Mouse (Mus musculus): ENCODE measurements around the gene Tmem52. TPM values are rescaled to one million over a fixed set of nuclear protein-coding genes. Genes with fewer than 3 reads are reported as not detected.
"Not testable (repeated sequence)": the region's sequence is repeated elsewhere in the genome, so short reads cannot be mapped to it uniquely, and the experiment has no call there.

Tmem52 gene
- polyA plus RNA-seq (2015; fragmentation: Nextera tagmentation; extraction: Ambion mirVana) = not detected in 2 replicates

DNA sequence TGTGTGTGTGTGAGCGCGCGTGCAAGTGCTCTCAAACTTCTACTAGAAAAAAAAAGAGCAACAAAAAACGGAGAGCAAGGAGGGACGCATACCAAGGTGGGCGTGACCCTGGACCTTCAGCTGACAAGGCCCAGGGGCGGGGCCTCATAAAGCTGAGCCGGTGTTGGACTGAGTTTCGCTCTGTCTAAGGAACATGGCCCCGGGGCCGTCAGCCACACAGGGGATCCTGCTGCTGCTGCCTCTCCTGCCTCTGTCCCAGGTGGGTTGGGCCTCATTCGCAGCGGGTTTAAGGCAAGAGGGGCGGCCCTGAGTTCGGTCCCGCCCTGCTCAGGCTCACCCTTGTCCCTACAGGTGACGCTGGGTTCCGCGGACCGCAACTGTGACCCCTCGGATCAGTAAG is at the start of gene Tmem52:
Gene Tmem52 (plus strand): TSS at position 163 of the 400 bp plus-strand sequence.
- Histone ChIP-seq H3K27me3 (replicated peaks; ENCODE audit: control insufficient read depth, insufficient read depth, low read length) (0 out of 2 replicates have a peak, but pooled peaks cover 2% of the 10 kb centered on the region), H3K4me2 (ENCODE audit: low read length) (peak within 1 kb of the TSS; percentile 27), H3K36me3 (ENCODE audit: control insufficient read depth, insufficient read depth) (no peaks in the 10 kb centered on the region), H3K4me1 (replicated peaks; ENCODE audit: control insufficient read depth, insufficient read depth, low read length) (peaks cover 3% of the 10 kb centered on the region; the same call in 1 of the 2 replicates), H3K4me3 (replicated peaks; ENCODE audit: low read length) (no peak within 1 kb of the TSS), H3K9me3 (ENCODE audit: control insufficient read depth, low read length) (no peaks in the 10 kb centered on the region), H3K9ac (replicated peaks; ENCODE audit: low read depth, low read length) (no peak within 1 kb of the TSS; the same call in 1 of the 2 replicates), H3K27ac (ENCODE audit: low read length) (no peak within 1 kb of the TSS)
- no peak for ATAC-seq
- 9% methylated on average over 21 of the region's 21 CpGs for WGBS

DNA sequence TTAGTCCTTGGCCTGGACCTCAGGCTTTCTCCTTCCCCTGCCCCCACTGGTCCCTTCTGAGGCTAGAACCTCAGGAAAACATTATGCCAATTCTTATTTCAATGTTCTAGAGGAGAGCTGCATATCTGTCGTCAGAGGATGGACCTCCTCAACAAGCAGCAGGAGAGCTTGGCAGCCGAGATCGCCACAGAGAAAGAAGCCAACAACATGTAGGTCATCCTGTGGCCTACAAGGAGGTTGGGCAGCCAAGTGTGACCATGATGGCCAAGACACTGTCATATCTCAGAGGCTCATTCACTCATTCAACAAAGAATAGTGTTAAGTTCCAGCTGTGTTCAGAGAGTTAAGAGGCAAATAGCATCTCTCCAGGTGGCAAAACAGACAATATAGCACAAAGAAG is 48.8 kb upstream of the Tmem52 start:
- Histone ChIP-seq H3K9ac (replicated peaks; ENCODE audit: low read depth, low read length) (no peak overlapping the region), H3K9me3 (ENCODE audit: control insufficient read depth, low read length) (no peaks in the 10 kb centered on the region), H3K27me3 (replicated peaks; ENCODE audit: control insufficient read depth, insufficient read depth, low read length) (no peaks in the 10 kb centered on the region), H3K4me2 (ENCODE audit: low read length) (no peak overlapping the region), H3K4me1 (replicated peaks; ENCODE audit: control insufficient read depth, insufficient read depth, low read length) (no peaks in the 10 kb centered on the region), H3K27ac (ENCODE audit: low read length) (no peak overlapping the region), H3K36me3 (ENCODE audit: control insufficient read depth, insufficient read depth) (no peaks in the 10 kb centered on the region), H3K4me3 (replicated peaks; ENCODE audit: low read length) (no peak overlapping the region)
- 88% methylated on average over 3 of the region's 3 CpGs for WGBS
- no peak for ATAC-seq

DNA sequence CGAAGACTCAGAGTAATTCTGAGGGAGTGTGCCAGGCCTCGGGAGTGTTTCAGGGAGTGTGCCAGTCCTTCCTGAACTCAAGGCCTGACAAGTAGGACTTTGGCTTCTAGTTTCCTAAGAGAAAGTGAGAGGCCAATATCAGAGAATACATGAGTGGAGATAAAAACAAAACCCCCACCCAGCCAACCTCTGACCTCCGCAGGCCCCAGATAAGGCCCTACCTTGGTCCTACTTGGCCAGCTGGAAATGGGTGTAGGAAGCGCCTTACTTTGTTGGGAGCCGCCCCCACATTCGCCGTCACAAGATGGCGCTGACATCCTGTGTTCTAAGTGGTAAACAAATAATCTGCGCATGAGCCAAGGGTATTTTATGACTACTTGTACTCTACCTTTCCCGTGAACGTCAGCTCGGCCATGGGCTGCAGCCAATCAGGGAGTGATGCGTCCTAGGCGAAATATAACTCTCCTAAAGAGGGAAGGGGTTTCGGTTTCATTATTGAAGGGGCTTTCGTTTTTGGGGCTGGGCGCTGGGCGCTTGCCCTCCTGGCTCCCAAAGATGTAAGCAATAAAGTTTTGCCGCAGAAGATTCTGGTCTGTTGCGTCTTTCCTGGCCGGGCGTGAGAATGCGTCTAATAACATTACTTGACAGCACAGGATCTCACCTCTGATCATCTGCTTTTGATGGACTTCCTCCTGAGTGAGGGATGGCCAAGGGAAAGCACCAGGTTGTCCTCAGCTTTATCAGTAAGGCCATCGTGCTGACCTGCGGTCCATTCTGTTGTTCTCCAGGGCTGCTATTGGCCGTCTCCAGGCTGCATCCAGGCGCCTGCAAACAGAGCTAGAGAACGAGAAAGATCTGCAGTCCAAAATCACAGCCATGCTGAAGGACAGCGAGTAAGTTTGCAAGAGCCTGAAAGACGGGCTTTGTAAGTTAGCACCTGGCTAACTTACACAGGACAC is 47.2 kb upstream of the Tmem52 start:
- H3K27me3 ChIP-seq (replicated peaks; ENCODE audit: control insufficient read depth, insufficient read depth, low read length); H3K9ac ChIP-seq (replicated peaks; ENCODE audit: low read depth, low read length); ATAC-seq; H3K4me2 ChIP-seq (ENCODE audit: low read length); H3K27ac ChIP-seq (ENCODE audit: low read length); H3K36me3 ChIP-seq (ENCODE audit: control insufficient read depth, insufficient read depth); H3K4me1 ChIP-seq (replicated peaks; ENCODE audit: control insufficient read depth, insufficient read depth, low read length); H3K4me3 ChIP-seq (replicated peaks; ENCODE audit: low read length); H3K9me3 ChIP-seq (ENCODE audit: control insufficient read depth, low read length): not testable (repeated sequence)
- WGBS = 88% methylated on average over 21 of the region's 30 CpGs

DNA sequence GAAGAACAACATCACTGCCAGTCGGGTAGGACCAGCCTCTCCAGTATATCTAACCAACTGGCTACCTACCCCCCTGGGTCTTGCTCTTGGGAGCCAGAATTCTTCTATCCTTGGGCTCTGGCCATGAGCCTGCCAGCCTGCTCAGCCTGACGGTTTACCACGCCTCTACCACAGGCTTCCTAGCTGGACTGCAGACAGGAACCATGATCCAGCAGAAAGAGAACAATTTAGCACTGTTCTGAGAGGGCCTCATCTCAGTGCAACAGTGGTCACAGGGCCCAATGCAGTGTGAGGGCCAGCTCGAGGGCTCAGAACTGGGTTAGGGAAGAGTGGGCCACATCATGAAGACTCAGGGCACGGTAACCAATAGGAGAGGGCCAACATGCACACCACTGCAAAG is 44.9 kb upstream of the Tmem52 start:
- no peak for ATAC-seq
- Histone ChIP-seq H3K9me3 (ENCODE audit: control insufficient read depth, low read length) (no peaks in the 10 kb centered on the region), H3K9ac (replicated peaks; ENCODE audit: low read depth, low read length) (no peak overlapping the region), H3K27ac (ENCODE audit: low read length) (no peak overlapping the region), H3K4me3 (replicated peaks; ENCODE audit: low read length) (no peak overlapping the region), H3K27me3 (replicated peaks; ENCODE audit: control insufficient read depth, insufficient read depth, low read length) (no peaks in the 10 kb centered on the region), H3K4me2 (ENCODE audit: low read length) (no peak overlapping the region), H3K36me3 (ENCODE audit: control insufficient read depth, insufficient read depth) (no peaks in the 10 kb centered on the region), H3K4me1 (replicated peaks; ENCODE audit: control insufficient read depth, insufficient read depth, low read length) (no peaks in the 10 kb centered on the region)
- WGBS = 87% methylated on average over 5 of the region's 5 CpGs

DNA sequence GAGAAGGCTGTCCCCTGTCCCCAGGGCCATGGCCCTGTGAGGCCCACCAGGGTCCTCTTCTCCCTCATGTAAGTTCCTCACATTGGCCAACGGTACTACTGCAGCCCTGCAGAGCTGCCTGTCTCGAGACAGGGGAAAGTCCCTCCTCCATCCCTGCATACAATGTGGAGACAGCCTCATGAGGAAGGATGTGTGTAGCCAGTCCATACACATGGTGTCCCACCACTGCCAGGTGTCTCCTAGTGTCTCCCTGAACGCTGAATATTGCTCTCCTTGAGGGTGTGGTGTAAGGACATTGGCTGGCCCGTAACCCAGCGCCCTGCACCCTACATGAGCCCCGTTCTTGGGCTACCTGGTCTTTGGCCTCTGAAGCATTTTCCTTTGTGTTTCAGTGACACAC is 42.6 kb upstream of the Tmem52 start:
- Histone ChIP-seq H3K4me1 (replicated peaks; ENCODE audit: control insufficient read depth, insufficient read depth, low read length) (no peaks in the 10 kb centered on the region), H3K36me3 (ENCODE audit: control insufficient read depth, insufficient read depth) (no peaks in the 10 kb centered on the region), H3K9ac (replicated peaks; ENCODE audit: low read depth, low read length) (no peak overlapping the region), H3K27me3 (replicated peaks; ENCODE audit: control insufficient read depth, insufficient read depth, low read length) (no peaks in the 10 kb centered on the region), H3K4me2 (ENCODE audit: low read length) (no peak overlapping the region), H3K27ac (ENCODE audit: low read length) (no peak overlapping the region), H3K4me3 (replicated peaks; ENCODE audit: low read length) (no peak overlapping the region), H3K9me3 (ENCODE audit: control insufficient read depth, low read length) (no peaks in the 10 kb centered on the region)
- no peak for ATAC-seq
- WGBS = 75% methylated on average over 6 of the region's 6 CpGs

DNA sequence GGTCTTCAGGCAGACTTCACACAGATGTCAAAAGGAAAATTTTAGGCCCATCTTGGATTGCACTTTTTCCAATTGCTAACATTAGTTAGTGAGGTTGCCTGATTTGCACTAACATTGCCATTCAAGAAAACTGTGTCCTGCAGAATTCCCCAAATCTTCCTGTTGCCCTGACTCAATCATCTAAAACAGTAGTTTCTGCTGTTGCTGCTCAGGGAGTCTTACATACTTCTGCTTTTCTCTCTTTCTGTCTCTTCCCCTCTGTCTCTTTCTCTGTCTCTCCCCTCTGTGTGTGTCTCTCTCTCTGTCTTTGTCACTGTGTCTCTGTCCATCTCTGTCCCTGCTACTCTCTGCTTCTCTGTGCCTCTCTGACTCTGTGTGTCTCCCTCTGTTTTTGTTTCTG is 40.5 kb upstream of the Tmem52 start:
- Histone ChIP-seq H3K4me2 (ENCODE audit: low read length) (no peak overlapping the region), H3K36me3 (ENCODE audit: control insufficient read depth, insufficient read depth) (no peaks in the 10 kb centered on the region), H3K4me3 (replicated peaks; ENCODE audit: low read length) (no peak overlapping the region), H3K27me3 (replicated peaks; ENCODE audit: control insufficient read depth, insufficient read depth, low read length) (no peaks in the 10 kb centered on the region), H3K4me1 (replicated peaks; ENCODE audit: control insufficient read depth, insufficient read depth, low read length) (no peaks in the 10 kb centered on the region), H3K9ac (replicated peaks; ENCODE audit: low read depth, low read length) (no peak overlapping the region), H3K27ac (ENCODE audit: low read length) (no peak overlapping the region), H3K9me3 (ENCODE audit: control insufficient read depth, low read length) (no peaks in the 10 kb centered on the region)
- no peak for ATAC-seq

DNA sequence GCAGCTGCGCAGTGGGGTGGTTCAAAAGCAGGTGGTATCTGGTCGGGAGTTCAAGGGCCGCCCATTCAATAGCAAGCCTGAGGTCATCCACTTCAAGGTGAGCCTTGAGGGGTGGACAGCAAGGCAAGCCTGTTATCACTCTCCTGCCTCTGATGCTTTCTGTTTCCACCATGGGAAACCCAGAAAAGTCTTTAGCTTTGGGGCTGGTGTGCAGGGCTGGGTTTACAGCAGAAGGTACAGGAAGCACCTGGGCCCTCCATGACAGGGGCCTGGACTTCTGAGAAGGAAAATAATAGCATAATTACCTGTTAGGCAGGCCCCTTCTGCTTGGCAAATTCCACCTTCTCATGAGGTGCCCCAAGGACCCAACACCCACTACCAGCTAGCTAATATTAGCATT is 39.7 kb upstream of the Tmem52 start:
- Histone ChIP-seq H3K36me3 (ENCODE audit: control insufficient read depth, insufficient read depth) (no peaks in the 10 kb centered on the region), H3K27me3 (replicated peaks; ENCODE audit: control insufficient read depth, insufficient read depth, low read length) (no peaks in the 10 kb centered on the region), H3K4me3 (replicated peaks; ENCODE audit: low read length) (no peak overlapping the region), H3K4me1 (replicated peaks; ENCODE audit: control insufficient read depth, insufficient read depth, low read length) (no peaks in the 10 kb centered on the region), H3K4me2 (ENCODE audit: low read length) (no peak overlapping the region), H3K9ac (replicated peaks; ENCODE audit: low read depth, low read length) (no peak overlapping the region), H3K27ac (ENCODE audit: low read length) (no peak overlapping the region), H3K9me3 (ENCODE audit: control insufficient read depth, low read length) (no peaks in the 10 kb centered on the region)
- WGBS = 86% methylated on average over 3 of the region's 3 CpGs
- ATAC-seq = no peak

DNA sequence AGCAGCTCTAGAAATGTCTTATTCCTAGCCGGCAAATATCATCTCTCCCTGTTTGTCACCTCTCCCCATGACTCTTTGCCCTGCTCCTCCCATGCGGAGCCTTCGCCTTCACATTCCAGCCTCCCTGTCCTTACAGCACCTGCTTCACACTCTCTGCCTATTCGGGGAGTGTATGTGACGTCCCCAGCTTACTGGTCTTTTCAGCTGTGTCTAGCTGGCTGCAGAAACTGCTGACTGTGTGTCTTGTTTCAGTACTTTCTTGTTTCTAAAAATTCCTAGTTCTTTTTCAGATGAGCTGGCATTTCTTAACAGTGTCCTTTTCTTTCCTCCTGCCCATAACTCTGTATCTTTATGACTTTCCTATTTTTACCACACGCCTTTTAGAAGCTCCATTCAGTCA is 36.6 kb upstream of the Tmem52 start:
- Histone ChIP-seq H3K9me3 (ENCODE audit: control insufficient read depth, low read length) (no peaks in the 10 kb centered on the region), H3K4me3 (replicated peaks; ENCODE audit: low read length) (no peak overlapping the region), H3K4me1 (replicated peaks; ENCODE audit: control insufficient read depth, insufficient read depth, low read length) (no peaks in the 10 kb centered on the region), H3K27me3 (replicated peaks; ENCODE audit: control insufficient read depth, insufficient read depth, low read length) (no peaks in the 10 kb centered on the region), H3K36me3 (ENCODE audit: control insufficient read depth, insufficient read depth) (no peaks in the 10 kb centered on the region), H3K27ac (ENCODE audit: low read length) (no peak overlapping the region), H3K4me2 (ENCODE audit: low read length) (no peak overlapping the region), H3K9ac (replicated peaks; ENCODE audit: low read depth, low read length) (no peak overlapping the region)
- ATAC-seq = no peak
- WGBS = 86% methylated on average over 6 of the region's 6 CpGs

DNA sequence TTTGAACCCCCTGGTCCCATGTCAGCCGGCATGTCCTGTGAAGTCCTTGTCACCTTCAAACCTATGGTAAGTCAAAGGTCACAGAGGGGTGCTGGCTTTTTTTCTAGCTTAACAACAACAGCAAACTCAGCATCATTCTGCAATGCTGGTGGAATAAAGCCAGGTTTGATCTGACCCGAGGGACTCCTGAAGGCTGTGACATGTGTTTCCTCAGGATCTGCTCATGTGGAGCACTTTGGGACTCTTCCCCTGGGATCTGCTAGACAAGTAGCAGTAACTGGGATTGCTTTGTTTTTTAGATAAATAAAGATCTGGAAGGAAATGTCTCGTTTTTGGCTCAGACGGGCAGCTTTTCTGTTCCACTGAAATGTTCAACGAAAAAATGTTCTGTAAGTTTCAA is 34.9 kb upstream of the Tmem52 start:
- no peaks in the 10 kb centered on the region for H3K27me3 ChIP-seq (replicated peaks; ENCODE audit: control insufficient read depth, insufficient read depth, low read length)
- no peak overlapping the region for H3K9ac ChIP-seq (replicated peaks; ENCODE audit: low read depth, low read length)
- H3K27ac ChIP-seq (ENCODE audit: low read length) = no peak overlapping the region
- WGBS = 90% methylated on average over 5 of the region's 5 CpGs
- H3K4me3 ChIP-seq (replicated peaks; ENCODE audit: low read length) = no peak overlapping the region
- no peaks in the 10 kb centered on the region for H3K9me3 ChIP-seq (ENCODE audit: control insufficient read depth, low read length)
- no peak overlapping the region for H3K4me2 ChIP-seq (ENCODE audit: low read length)
- H3K36me3 ChIP-seq (ENCODE audit: control insufficient read depth, insufficient read depth) = no peaks in the 10 kb centered on the region
- no peak for ATAC-seq
- no peaks in the 10 kb centered on the region for H3K4me1 ChIP-seq (replicated peaks; ENCODE audit: control insufficient read depth, insufficient read depth, low read length)

Measured in forebrain, embryonic 16.5 days (tissue).